Mouse (Mus musculus) T-helper 17 cell (primary cell): ENCODE measurements around the gene Sstr1.

Experiments
- in situ Hi-C, 2 experiments: fragments of 300-600 bp; cut with MboI, MseI; formaldehyde crosslinking; loops; 1 replicate in 1 of 2; 2 replicates in 1 of 2; pipeline ENCODE4 v1.15.1; 2025; ENCODE audit warnings: high pct_unique_total_duplicates in 2 of 2

Sstr1 gene

DNA sequence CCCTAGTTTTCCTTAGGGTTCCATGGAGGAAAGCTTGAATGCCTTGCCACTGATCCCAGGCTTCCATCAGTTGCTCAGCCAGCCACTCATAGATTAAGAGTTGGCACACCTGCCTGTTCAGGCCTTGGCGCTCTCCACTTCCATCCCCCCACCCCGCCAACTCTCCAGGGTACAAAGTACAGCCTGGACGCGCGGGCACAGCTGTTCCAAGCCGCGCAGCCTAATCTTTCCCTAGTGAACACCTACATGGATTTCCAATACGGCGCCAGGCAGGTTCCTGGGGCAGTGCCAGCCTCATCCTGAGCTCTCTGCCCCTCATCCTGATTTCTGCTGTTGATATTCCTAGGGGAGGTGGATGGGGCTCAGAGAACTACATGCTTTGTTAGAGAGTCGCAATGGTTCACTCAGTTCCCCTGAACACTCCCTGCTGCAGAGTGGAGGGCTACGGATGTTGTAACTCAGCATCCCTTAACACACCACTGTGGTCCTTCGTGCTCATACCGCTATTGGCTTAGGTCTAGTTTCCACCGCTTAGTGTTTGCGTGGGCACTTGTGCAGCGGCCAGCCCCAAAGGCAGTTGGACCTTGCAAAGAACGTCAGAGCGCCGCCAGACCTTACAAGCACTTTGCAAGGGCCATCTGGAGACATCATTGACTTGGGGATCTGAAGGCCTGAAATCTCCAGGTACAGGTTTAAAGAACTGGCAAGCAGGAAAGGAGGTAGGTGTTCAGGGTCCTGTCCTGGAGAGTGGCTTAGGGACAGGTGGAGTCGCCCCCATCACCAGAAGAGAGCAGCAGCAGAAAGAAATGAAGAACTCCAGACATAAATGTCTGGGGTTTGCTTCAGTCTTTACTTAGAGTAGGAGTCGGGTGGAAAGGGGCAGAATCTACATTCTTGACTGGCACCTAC lies at the start of gene Sstr1:
Gene Sstr1, plus strand, starts transcription at position 610 of the 909 bp plus-strand sequence.
- in situ Hi-C loops: no loop called here

DNA sequence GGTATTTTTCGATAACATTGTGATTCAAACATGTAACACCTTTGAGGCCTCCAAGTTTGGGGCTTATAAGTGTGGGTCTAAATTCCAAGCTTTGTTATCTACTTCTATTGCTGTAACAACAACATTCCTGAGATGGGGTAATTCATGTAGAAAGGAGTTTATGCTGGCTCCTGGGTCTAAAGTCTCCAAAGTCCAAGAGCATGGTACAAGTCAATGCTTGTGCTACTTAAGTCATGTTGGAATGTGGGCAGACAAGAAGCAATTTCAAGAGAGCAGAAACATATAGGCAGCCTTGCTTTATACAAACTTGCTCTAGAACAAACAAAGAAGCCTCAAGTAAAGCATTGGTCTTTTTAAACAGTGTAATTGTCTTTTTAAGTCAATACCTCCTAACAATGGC lies 12.8 kb upstream of the Sstr1 start:
- in situ Hi-C loops: no loop called here

DNA sequence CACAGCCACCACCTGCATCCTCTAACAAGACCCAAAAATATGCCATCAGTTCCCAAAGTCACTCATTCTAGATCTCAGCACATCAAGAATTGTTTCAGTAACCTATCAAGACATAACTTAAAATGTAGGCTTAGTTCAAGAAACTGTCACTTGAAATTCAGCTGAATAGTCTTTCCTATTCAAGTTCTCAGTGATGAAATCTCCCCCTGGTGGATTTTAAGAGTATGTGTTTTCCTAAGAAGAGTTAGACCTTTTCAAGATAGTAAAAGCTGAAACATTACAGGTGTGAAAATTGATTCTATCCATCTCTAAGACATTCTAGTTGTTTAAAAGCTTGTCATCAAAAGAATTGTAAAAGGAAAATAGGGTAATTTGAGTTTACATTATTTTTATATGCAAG lies 10.4 kb upstream of the Sstr1 start:
- in situ Hi-C loops: no loop called here

DNA sequence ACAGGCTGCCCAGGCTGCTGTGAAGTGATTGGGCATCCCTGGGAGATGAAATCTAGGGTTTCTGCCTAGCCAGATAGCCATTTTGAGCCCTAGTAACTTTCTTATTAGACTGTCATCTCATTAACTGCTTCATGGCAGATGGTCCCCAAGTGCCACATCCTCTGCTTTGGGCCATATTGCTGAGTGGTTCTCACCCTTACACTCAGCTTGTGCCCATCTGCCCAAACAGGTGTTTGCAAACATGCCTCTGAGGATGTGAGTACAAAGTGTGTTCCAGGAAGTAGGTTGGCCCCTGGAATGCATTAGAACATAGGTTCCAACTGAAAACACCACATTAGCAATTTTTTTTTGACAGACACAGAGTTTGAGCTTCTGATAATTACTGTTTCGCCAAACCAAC lies 3.6 kb upstream of the Sstr1 start:
- in situ Hi-C loops: no loop called here

DNA sequence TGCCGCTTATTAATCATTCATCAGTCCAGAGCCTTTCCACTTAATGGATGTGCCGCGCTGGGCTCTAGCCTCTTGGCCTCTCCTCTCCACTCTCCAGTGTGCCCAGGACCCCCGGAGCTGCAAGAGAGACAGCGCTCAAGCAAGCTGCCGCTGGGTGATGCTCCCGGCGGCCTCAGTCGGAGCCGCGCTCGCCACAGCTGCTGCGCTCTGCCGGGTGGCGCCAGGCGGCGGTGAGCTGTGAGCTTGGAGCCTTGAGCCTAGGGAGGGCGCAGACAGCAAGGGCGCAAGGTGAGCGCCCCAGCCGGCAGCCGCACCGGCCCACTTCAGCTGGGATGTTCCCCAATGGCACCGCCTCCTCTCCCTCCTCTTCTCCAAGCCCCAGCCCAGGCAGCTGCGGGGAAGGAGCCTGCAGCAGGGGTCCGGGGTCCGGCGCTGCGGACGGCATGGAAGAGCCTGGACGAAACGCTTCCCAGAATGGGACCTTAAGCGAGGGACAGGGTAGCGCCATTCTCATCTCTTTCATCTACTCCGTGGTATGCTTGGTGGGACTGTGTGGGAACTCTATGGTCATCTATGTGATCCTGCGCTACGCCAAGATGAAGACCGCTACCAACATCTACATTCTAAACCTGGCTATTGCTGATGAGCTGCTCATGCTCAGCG lies 820 bp downstream of the Sstr1 start:
- in situ Hi-C loops: no loop called here

DNA sequence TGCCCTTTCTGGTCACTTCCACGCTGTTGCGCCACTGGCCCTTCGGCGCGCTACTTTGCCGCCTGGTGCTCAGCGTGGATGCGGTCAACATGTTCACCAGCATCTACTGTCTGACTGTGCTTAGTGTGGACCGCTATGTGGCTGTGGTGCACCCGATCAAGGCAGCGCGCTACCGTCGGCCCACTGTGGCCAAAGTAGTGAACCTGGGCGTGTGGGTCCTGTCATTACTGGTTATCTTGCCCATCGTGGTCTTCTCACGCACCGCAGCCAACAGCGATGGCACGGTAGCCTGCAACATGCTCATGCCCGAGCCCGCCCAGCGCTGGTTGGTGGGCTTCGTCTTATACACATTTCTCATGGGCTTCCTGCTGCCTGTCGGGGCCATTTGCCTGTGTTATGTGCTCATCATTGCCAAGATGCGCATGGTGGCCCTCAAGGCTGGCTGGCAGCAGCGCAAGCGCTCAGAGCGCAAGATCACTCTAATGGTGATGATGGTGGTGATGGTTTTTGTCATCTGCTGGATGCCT lies 1.4 kb downstream of the Sstr1 start:
- in situ Hi-C loops: no loop called here

DNA sequence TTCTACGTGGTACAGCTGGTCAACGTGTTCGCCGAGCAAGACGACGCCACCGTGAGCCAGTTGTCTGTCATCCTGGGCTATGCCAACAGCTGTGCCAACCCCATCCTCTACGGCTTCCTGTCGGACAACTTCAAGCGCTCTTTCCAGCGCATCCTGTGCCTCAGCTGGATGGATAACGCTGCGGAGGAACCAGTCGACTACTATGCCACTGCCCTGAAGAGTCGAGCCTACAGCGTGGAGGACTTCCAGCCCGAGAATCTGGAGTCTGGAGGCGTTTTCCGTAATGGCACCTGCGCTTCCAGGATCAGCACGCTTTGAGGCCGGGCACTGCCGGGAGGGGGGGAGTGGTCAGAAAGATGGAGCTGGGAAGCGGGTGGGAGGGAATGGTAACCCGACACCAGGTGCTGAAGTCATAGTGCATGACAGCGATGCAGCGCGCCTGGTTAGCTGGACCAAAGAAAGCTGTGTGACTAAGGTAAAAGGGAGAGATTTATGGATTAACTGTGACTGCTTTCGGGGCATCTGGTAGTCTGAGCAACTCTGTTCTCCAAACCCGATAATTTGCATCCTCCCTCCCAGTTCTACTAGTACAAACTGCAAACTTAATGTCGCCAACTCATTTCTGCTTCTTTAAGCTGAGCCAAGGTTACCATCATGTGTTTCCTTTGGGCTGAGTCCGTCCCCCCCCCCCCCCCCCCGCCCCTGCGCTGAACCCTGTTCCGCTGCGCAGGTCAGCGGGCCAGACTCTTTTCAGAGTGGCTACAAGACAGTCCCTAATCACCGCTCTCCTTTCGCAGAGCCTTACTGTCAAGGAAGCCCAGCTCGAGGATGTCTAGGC lies 2.1 kb downstream of the Sstr1 start:
- in situ Hi-C loops: no loop called here

DNA sequence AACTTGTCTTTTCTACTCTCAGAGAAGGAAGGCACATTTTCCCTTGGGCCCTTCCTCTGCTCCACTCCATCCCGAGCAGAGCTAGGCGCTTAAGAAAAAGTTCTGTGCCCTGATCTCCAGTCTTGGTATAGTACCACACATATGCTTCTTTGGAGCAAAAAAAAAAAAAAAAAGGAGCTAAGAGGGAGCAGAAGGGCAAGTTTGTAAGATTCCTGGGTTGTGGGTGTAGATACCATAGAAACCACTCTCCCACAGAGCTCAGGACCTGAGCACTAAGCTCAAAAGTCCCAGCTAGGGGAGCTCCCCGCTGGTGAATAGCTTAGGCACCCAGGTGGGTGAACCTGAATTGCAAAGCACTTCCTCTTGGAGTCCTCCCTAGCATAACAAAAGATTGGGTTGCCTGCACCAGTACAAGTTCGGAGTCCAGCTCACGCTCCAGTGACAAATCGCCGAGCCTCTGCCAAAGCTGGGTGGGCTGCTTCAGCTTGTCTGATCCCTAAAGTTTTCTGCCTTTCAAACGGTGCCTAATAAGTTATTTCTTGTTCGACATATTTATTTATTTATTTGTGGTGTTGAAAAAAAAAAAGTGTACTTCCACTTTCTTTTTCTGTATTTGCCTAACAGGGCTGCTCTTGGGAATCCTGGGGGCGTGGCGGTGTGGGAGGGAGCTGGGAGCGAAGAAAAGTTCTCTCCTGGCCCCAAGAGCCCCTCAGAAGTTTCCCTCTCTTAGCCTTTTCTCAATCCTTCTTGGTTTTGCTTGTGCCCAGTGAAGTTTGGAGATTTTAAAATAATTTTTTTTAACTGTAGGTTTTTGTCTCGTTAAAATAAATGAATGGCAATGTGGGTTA lies 2.9 kb downstream of the Sstr1 start:
- in situ Hi-C loops: no loop called here

DNA sequence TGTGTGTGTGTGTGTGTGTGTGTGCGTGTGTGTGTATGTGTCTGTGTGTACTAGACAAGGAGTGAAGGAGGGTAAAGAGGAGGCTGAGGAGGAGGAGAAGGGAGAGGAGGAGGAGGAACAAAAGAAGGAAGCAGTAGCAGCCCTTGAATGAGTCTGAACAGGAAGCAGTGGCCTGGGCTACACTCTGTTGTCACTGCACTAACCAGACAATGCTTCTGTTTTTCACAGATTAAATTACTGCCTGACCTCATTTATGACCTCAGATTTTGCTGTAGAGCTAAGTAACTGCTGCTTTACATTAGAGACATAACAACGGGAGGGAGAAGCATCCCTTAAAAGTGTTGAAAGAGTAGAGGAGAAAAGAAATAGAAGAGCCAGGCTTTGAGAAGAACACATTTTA lies 4.6 kb downstream of the Sstr1 start:
- in situ Hi-C loops: no loop called here

DNA sequence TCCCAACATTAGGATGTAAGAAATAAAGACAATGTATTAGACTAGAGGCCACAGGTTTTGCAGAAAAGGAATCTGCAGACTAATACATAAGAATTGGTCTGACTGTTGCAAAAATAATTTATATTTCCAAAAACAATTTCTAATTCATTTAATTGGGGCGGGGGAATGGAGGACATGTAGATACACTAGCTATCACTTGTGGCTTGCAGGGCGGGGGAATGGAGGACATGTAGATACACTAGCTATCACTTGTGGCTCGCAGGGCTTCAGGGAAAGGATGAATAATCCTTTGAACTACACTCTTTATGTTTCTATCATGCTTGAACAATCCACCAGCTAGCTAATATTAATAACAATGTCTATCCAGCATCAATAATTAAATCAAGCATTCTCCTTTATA lies 7.5 kb downstream of the Sstr1 start:
- in situ Hi-C loops: no loop called here

DNA sequence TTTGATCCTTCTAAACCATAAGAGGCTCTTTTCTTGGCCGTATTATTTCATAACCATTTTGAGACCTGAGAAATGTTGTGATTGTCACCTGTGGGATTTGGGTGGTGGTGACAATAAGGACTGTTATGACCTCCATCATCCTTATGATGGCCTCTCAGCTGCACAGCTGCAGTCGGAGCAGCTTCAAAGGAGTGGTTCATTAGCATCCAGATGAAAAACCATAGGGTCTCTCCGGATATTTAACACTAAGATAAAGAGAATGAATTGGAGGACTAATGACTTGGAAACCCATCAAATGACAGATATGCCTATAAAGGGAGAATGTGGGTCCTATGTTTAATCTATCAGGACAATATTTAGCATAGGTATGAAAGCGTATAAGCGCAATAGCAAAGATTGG lies 14.1 kb downstream of the Sstr1 start:
- in situ Hi-C loops: no loop called here

DNA sequence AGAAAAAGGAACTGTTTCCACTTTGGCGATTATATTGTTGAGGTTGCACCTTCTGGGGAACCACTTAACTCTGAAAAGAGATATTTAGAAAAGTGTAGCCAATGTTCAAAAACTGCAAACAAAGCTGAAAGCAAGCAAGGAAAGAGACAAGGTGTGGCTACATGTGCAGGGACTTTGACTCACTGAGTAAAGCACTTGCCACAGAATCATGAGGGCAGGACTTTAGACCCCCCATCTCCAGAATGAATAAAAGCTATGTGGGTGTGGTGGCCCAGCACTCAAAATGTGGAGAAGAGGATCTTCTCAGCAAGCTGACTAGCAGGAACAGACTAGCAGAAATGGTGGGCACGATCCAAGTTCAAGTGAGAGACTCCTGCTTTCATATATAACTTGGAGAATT lies 20.9 kb downstream of the Sstr1 start:
- in situ Hi-C loops: no loop called here

DNA sequence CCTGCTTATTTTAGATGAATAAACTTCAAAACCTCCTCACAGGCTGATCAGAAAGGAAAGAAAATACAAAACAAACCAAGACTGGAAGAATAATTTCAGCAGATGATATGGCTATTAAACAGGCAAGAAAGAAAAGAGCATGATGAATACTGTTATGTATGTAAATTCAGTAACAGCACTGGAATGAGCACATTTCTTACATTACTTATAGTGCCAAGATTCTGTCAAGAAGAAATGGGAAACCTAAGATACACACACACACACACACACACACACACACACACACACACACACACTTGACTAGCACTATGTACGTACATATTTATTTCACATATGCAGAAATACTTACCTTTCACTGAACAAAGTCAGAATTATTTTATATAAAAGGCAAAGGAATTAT lies 40.3 kb downstream of the Sstr1 start:
- in situ Hi-C loops: no loop called here
